ENCODE assay signal across 8 mouse cellular contexts in the genomic region with DNA sequence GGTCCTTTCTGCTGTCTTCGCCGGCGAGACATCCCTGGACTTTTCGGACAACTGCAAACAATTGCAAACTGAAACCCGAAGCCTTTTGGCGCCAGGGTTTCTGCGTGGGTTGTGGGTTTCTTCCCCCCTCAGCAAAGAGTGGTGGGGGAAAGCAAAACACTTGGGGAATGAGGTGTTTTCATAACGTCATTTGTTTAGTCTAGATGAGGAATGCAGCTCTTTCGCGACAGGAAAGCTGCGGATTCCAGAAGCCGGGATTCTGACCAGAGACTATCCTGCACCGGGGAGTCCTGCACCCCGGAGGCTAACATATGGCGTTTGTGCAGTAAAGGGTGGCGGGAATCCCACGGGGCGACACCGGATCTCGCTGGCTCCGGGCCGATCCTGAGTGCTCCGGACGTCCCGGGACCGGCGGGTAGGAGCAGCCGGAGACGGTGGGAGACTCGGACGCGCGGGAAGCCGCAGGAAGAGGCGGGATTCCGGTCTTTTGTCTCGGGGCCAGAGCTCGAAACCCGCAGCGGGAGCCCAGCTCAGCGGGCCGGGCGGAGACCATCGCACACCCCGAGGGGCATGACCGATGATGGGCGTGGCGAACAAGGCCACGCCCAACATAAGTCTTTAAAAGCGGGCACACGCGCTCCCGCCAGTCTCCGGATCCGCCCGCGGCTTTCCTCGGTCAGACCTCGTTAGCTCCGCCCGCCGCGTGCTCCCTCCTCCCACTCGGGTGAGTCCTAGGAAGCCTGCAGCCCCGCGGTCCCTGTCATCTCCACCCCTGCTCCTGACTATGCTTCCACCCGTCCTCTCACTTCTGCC. TPM values are rescaled to one million over a fixed set of nuclear protein-coding genes. Genes with fewer than 3 reads are reported as not detected.
DNase-seq lines count a peak whose midpoint lies in the region; ATAC-seq and TF ChIP-seq lines count a peak whose summit lies in the region.

A gene (plus strand): TSS at position 259 of the 813 bp plus-strand sequence.

- peak within 1 kb of the TSS; percentile 74 for H3K4me3 ChIP-seq in hindbrain, postnatal 0 days (ENCODE audit: low read length)

- no peaks in the 10 kb centered on the region for H3K4me1 ChIP-seq in hindbrain, postnatal 0 days (ENCODE audit: insufficient read depth, low read length)

- peak within 1 kb of the TSS; percentile 86 for H3K27ac ChIP-seq in hindbrain, postnatal 0 days

- no peaks in the 10 kb centered on the region for H3K36me3 ChIP-seq in hindbrain, postnatal 0 days (ENCODE audit: insufficient read depth, low read length)

- no peaks in the 10 kb centered on the region for H3K27me3 ChIP-seq in hindbrain, postnatal 0 days (ENCODE audit: insufficient read depth, low read length)

- H3K4me2 ChIP-seq in hindbrain, postnatal 0 days (ENCODE audit: low read depth, low read length) = peak within 1 kb of the TSS; percentile 87

- peak within 1 kb of the TSS; percentile 84 for H3K9ac ChIP-seq in hindbrain, postnatal 0 days (replicated peaks; ENCODE audit: low read length)

- peak; percentile 87 for ATAC-seq in common myeloid progenitor, adult 5-6 weeks (replicated peaks; ENCODE audit: low read depth, poor library complexity, severe bottlenecking)
- peak; percentile 93 for ATAC-seq in hindbrain, postnatal 0 days
- ATAC-seq in megakaryocyte-erythroid progenitor cell, adult 5-6 weeks (replicated peaks; ENCODE audit: low FRiP score, low TSS enrichment, poor library complexity, severe bottlenecking) = peak; percentile 93

- DNase-seq in adrenal gland, adult (ENCODE audit: inconsistent age in 2 of 2, low spot score in 1 of 2) = peak; percentile 96 to 98
- peak; percentile 69 to 83 for DNase-seq in gastrocnemius, adult 8-10 months (ENCODE audit: low spot score in 2 of 2)
- peak; percentile 92 for DNase-seq in hindbrain, postnatal 0 days (ENCODE audit: low spot score)
- DNase-seq in left cerebral cortex, postnatal 14 days (ENCODE audit: low spot score in 2 of 2) = peak; percentile 58 to 72
- DNase-seq in right cerebral cortex, postnatal 25 days = peak; percentile 69
- peak; percentile 90 to 92 for DNase-seq in urinary bladder, postnatal 4 days (ENCODE audit: low spot score in 2 of 2)

- intact Hi-C loops in left cerebral cortex, postnatal 14 days (cut with DNase I) = no loop called here

- WGBS in hindbrain, postnatal 0 days = under 1% methylated on average over 67 of the region's 67 CpGs

- no peak for TF ChIP-seq CTCF in hindbrain, postnatal 0 days (IDR thresholded peaks at IDR 0.05; ENCODE audit: low read depth)

- H3K9me3 ChIP-seq in hindbrain, postnatal 0 days (ENCODE audit: low read length) = no peaks in the 10 kb centered on the region

RNA-seq across cellular contexts. Expression of the gene that starts here (rescaled TPM):
- 41.6 and 65.8 TPM in 2 replicates for total RNA-seq in common myeloid progenitor, adult 5-6 weeks (2017)
- total RNA-seq in gastrocnemius, adult 8-10 months (2022) = 1 to 10 TPM; 2.7 to 6.5 (median 3.3) TPM
- total RNA-seq in hindbrain, postnatal 0 days (2014; rRNA removed) = 43.2 and 76.3 TPM in 2 replicates
- 81.1 and 99.6 TPM in 2 replicates for polyA plus RNA-seq in hindbrain, postnatal 0 days (2015; fragmentation: Nextera tagmentation; extraction: Ambion mirVana)
- 10 to 100 TPM; 26.3 to 30.3 TPM for total RNA-seq in left cerebral cortex, postnatal 14 days (2021)
- total RNA-seq in megakaryocyte-erythroid progenitor cell, adult 5-6 weeks (2014; fragmentation: Nextera tagmentation) = not detected in 2 replicates
- 7.3 and 8.8 TPM in 2 replicates for total RNA-seq in megakaryocyte-erythroid progenitor cell, adult 5-6 weeks (2017)

Comparison
In these comparisons a context has a peak if more than half of its experiments do, and no peak if none do; other contexts are left out.
1. Peak in every context shown above with its lines: DNase-seq, ATAC-seq, H3K4me3 ChIP-seq and H3K27ac ChIP-seq.